Mouse (Mus musculus) megakaryocyte, embryonic 14.5 days (primary cell): ENCODE results near the gene Tle1. TPM values are rescaled to one million over a fixed set of nuclear protein-coding genes. Genes with fewer than 3 reads are reported as not detected.

Experiments used
- H3K27me3 ChIP-seq: replicated peaks from 2 replicates; pipeline ENCODE3; 2012; ENCODE audit warnings: inconsistent platforms
- H3K36me3 ChIP-seq: replicated peaks from 2 replicates; pipeline ENCODE3; 2012; ENCODE audit warnings: low read length, inconsistent platforms, mixed read lengths
- H3K4me1 ChIP-seq: 2 replicates; pipeline ENCODE4 v1.6.1; 2012; ENCODE audit warnings: inconsistent platforms
- H3K4me3 ChIP-seq: replicated peaks from 2 replicates; pipeline ENCODE3; 2012; ENCODE audit warnings: moderate library complexity, mild to moderate bottlenecking, inconsistent platforms
- H3K9me3 ChIP-seq: 2 replicates; pipeline ENCODE4 v1.6.1; 2012; ENCODE audit warnings: inconsistent platforms
- FLI1 ChIP-seq: IDR thresholded peaks from 2 replicates; pipeline ENCODE4 v1.6.1; 2012; ENCODE audit warnings: low read length, inconsistent platforms, mixed read lengths
- GATA1 ChIP-seq: IDR thresholded peaks from 3 replicates; pipeline ENCODE4 v1.6.1; 2012; ENCODE audit warnings: mixed read lengths, low read length, inconsistent platforms, borderline replicate concordance
- polyA plus RNA-seq: library from polyadenylated mRNA; stranded (reverse); fragments of >175 nt; gene quantifications from 2 replicates; pipeline ENCODE4 v1.2.3, GENCODE M21; 2012; ENCODE audit warnings: low replicate concordance; ENCODE audit not compliant: insufficient read depth

Tle1 gene
- polyA plus RNA-seq, 1 experiment: 8.8 TPM

DNA sequence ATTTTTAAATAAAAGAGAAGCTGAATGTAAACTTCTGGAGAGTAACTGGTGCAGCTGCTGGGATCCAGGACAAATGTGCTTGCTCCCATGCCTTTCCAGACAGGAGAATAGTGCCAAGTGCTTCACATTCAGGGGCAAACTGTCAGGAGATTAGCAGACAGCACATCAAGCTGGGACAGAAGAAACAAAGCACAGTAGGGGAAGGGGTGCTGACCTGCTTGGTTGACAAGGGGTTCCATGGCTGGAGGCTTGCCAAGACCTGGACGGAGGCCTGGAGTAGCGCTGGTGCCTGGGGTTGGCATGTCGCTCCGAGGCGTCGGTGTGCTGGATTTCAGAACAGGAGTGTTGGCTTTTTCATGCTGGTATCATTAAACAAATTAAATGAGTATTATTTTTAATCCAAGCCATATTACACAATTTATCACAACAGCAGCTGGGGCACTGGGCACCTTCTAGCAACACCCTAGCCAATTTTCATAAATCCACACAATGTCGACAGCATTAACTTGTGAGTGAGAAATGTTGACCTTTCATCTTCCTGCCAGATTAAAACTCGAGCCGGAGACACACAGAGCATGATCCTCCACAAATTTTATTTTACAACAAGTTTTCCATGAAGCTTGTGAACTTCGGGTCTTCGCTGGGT lies 61.1 kb downstream of the Tle1 start:
- peaks cover 14% of the 10 kb centered on the region; the same call in 1 of the 2 replicates for H3K4me1 ChIP-seq
- no peaks in the 10 kb centered on the region for H3K27me3 ChIP-seq
- TF ChIP-seq GATA1: no peak
- no peak for TF ChIP-seq FLI1
- H3K36me3 ChIP-seq: peaks cover 68% of the 10 kb centered on the region
- H3K9me3 ChIP-seq: no peaks in the 10 kb centered on the region
- no peak overlapping the region for H3K4me3 ChIP-seq

GRCm38 (mm10) chr4:72138264-72139080 lies 62.2 kb downstream of the Tle1 start:
- Histone ChIP-seq H3K36me3 (peaks cover 67% of the 10 kb centered on the region), H3K4me3 (no peak overlapping the region), H3K27me3 (no peaks in the 10 kb centered on the region), H3K9me3 (no peaks in the 10 kb centered on the region), H3K4me1 (peaks cover 14% of the 10 kb centered on the region; the same call in 1 of the 2 replicates)
- TF ChIP-seq GATA1: no peak
- TF ChIP-seq FLI1: no peak

DNA sequence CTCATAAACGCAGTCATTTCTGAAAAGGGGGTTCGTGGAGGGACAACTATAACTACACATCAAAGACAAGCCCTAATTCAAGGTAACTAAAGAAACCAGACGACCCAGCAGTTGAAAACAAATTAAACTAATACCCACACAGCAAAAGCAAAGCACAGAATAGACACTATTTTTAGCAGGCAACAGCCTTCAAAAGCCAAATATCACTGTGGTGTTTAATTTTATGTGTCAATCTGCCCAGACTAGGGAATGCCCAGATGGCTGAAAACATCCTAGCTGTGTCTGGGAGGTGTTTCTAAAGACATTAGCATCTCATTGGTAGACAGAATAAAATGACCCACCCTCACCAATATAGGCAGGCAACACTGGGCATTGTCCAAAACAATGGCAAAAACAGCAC lies 68.1 kb downstream of the Tle1 start:
- Histone ChIP-seq H3K27me3 (no peaks in the 10 kb centered on the region), H3K9me3 (no peaks in the 10 kb centered on the region), H3K36me3 (peaks cover 43% of the 10 kb centered on the region), H3K4me3 (no peak overlapping the region), H3K4me1 (peaks cover 29% of the 10 kb centered on the region)
- no peak for TF ChIP-seq FLI1
- TF ChIP-seq GATA1: no peak

DNA sequence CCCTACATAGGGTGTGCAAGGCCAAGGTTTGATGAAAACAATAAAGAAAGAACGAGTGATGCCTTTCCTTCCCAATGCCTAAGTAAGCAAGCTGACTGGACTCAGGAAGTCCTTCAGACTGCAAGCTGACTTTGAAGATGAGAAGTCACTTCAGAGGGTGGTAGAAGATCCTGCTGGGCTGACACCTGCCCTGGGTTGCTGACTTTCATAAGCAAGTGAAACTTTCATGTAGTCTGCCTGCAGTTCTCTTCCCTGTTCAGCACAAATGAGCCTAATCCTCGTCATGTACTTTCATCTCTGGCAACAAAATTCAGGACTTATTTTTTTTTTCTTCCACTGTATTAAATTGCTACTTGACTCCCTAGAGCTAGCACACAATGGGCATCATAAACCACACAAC lies 73.1 kb downstream of the Tle1 start:
- peaks cover 63% of the 10 kb centered on the region for H3K4me1 ChIP-seq
- no peaks in the 10 kb centered on the region for H3K27me3 ChIP-seq
- no peaks in the 10 kb centered on the region for H3K9me3 ChIP-seq
- TF ChIP-seq GATA1: no peak
- TF ChIP-seq FLI1: no peak
- H3K36me3 ChIP-seq: peaks cover 42% of the 10 kb centered on the region
- H3K4me3 ChIP-seq: no peak overlapping the region

- Histone ChIP-seq H3K27me3 (no peaks in the 10 kb centered on the region), H3K4me1 (peaks cover 70% of the 10 kb centered on the region), H3K4me3 (no peak overlapping the region), H3K9me3 (no peaks in the 10 kb centered on the region), H3K36me3 (peaks cover 47% of the 10 kb centered on the region)
- TF ChIP-seq GATA1: no peak
Measured at GRCm38 (mm10) chr4:72124790-72125189, 75.9 kb downstream of the Tle1 start.

GRCm38 (mm10) chr4:72122837-72123236 lies 77.9 kb downstream of the Tle1 start:
- peak overlapping the region; percentile 7 for H3K4me3 ChIP-seq
- no peaks in the 10 kb centered on the region for H3K9me3 ChIP-seq
- H3K4me1 ChIP-seq: peaks cover 62% of the 10 kb centered on the region
- no peak for TF ChIP-seq FLI1
- TF ChIP-seq GATA1: no peak
- no peaks in the 10 kb centered on the region for H3K27me3 ChIP-seq
- peaks cover 62% of the 10 kb centered on the region for H3K36me3 ChIP-seq

DNA sequence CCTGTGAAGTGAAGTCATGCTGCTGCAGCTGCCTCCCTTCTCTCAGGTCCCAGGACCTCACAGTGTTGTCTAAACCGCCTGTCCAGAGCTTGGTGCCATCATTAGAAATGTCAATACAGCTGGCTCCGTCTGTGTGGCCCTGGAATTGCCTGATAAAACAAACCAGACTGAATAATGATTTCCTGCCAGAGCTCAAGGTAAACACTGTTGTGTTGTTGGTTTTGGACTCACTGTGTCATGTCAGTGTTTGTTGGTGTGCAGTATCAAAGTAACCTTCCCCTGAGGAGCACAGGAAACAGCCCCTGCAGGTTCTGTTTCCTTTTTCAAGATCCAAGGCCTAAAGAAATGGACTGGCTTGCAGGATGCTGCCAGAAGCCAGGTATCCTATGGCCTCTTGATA lies 78.4 kb downstream of the Tle1 start:
- TF ChIP-seq FLI1 (no peak), GATA1 (no peak)
- no peaks in the 10 kb centered on the region for H3K27me3 ChIP-seq
- H3K4me3 ChIP-seq: peak overlapping the region; percentile 65
- H3K9me3 ChIP-seq: no peaks in the 10 kb centered on the region
- peaks cover 67% of the 10 kb centered on the region for H3K36me3 ChIP-seq
- H3K4me1 ChIP-seq: peaks cover 57% of the 10 kb centered on the region

GRCm38 (mm10) chr4:72120050-72120449 lies 80.7 kb downstream of the Tle1 start:
- Histone ChIP-seq H3K9me3 (no peaks in the 10 kb centered on the region), H3K4me1 (peaks cover 42% of the 10 kb centered on the region), H3K36me3 (peaks cover 69% of the 10 kb centered on the region), H3K4me3 (no peak overlapping the region), H3K27me3 (no peaks in the 10 kb centered on the region)
- TF ChIP-seq GATA1 (no peak), FLI1 (no peak)

GRCm38 (mm10) chr4:72105702-72106101 lies 95.0 kb downstream of the Tle1 start:
- H3K4me3 ChIP-seq: no peak overlapping the region
- TF ChIP-seq GATA1: no peak
- peaks cover 5% of the 10 kb centered on the region; the same call in 1 of the 2 replicates for H3K9me3 ChIP-seq
- H3K4me1 ChIP-seq: no peaks in the 10 kb centered on the region
- H3K36me3 ChIP-seq: peaks cover 8% of the 10 kb centered on the region
- no peaks in the 10 kb centered on the region for H3K27me3 ChIP-seq

DNA sequence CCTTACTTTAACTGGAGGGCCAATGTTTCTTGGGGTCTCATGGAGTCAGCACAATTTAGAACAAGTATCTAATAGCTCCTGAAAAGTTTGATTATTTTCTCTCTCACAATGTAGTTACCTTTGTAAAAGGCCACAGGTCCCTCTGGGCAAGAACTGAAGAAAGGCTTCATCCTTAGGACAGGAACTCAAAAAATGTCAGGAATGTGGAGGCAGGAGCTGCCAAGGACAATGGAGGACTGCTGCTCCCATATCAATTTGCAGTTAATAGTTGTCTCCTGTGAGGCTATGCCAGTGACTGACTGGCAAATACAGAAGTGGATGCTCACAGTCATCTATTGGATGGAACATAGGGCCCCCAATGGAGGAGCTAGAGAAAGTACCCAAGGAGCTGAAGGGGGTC lies 96.5 kb downstream of the Tle1 start:
- Histone ChIP-seq H3K9me3 (peaks cover 5% of the 10 kb centered on the region; the same call in 1 of the 2 replicates), H3K36me3 (peaks cover 7% of the 10 kb centered on the region), H3K4me3 (no peak overlapping the region), H3K4me1 (no peaks in the 10 kb centered on the region), H3K27me3 (no peaks in the 10 kb centered on the region)
- no peak for TF ChIP-seq GATA1
- no peak for TF ChIP-seq FLI1
